Mouse (Mus musculus): ENCODE measurements around the gene Cldn20. TPM values are rescaled to one million over a fixed set of nuclear protein-coding genes. Genes with fewer than 3 reads are reported as not detected.

Gene Cldn20
- total and polyA plus RNA-seq, 3 experiments = not detected

GRCm38 (mm10) chr17:3531641-3532040 is 713 bp upstream of the Cldn20 start:
- no peaks in the 10 kb centered on the region for H3K4me1 ChIP-seq (ENCODE audit: insufficient read depth, low read depth, low read length)
- ATAC-seq (ENCODE audit: extremely low read depth, insufficient number of reproducible peaks, low FRiP score, poor library complexity, severe bottlenecking) (no peak), DNase-seq (ENCODE audit: low spot score) (no peak)
- H3K9me3 ChIP-seq (replicated peaks) = no peaks in the 10 kb centered on the region
- H3K4me3 ChIP-seq (ENCODE audit: low read depth, low read length) = no peak overlapping the region
- H3K36me3 ChIP-seq (replicated peaks) = peaks cover 47% of the 10 kb centered on the region
- no peaks in the 10 kb centered on the region for H3K27me3 ChIP-seq (ENCODE audit: insufficient read depth, low read length)
- TF ChIP-seq TAL1 (conservative IDR thresholded peaks at IDR 0.05; ENCODE audit: low read depth, low read length) (no peak), GATA2 (IDR thresholded peaks at IDR 0.05; ENCODE audit: borderline replicate concordance, low read depth, low read length) (no peak), POLR2AphosphoS5 (IDR thresholded peaks at IDR 0.05; ENCODE audit: insufficient replicate concordance, low read depth, low read length) (no peak), GATA1 (IDR thresholded peaks at IDR 0.05; ENCODE audit: borderline replicate concordance, low read length) (no peak), CTCF (IDR thresholded peaks at IDR 0.05; ENCODE audit: low read depth, low read length) (no peak)

- H3K4me1 ChIP-seq (ENCODE audit: insufficient read depth, low read depth, low read length) = no peaks in the 10 kb centered on the region
- ATAC-seq (ENCODE audit: extremely low read depth, insufficient number of reproducible peaks, low FRiP score, poor library complexity, severe bottlenecking) = no peak
Observed at GRCm38 (mm10) chr17:3533425-3533824, 1.1 kb downstream of the Cldn20 start.

GRCm38 (mm10) chr17:3540304-3540703 is 8.0 kb downstream of the Cldn20 start:
- ATAC-seq (ENCODE audit: extremely low read depth, insufficient number of reproducible peaks, low FRiP score, poor library complexity, severe bottlenecking) (no peak), DNase-seq (ENCODE audit: low spot score) (no peak)
- Histone ChIP-seq H3K4me1 (ENCODE audit: insufficient read depth, low read depth, low read length) (no peaks in the 10 kb centered on the region), H3K27me3 (ENCODE audit: insufficient read depth, low read length) (no peaks in the 10 kb centered on the region), H3K4me3 (ENCODE audit: low read depth, low read length) (no peak overlapping the region), H3K36me3 (replicated peaks) (peaks cover 55% of the 10 kb centered on the region), H3K9me3 (replicated peaks) (no peaks in the 10 kb centered on the region)
- TF ChIP-seq GATA1 (IDR thresholded peaks at IDR 0.05; ENCODE audit: borderline replicate concordance, low read length) (no peak), CTCF (IDR thresholded peaks at IDR 0.05; ENCODE audit: low read depth, low read length) (no peak), POLR2AphosphoS5 (IDR thresholded peaks at IDR 0.05; ENCODE audit: insufficient replicate concordance, low read depth, low read length) (no peak)

More at GRCm38 (mm10) chr17:3533425-3533824, 1.1 kb downstream of the Cldn20 start:
- Histone ChIP-seq H3K36me3 (replicated peaks) (peaks cover 52% of the 10 kb centered on the region), H3K4me3 (ENCODE audit: low read depth, low read length) (no peak overlapping the region), H3K9me3 (replicated peaks) (no peaks in the 10 kb centered on the region), H3K27me3 (ENCODE audit: insufficient read depth, low read length) (no peaks in the 10 kb centered on the region)
- DNase-seq (ENCODE audit: low spot score) = peak; percentile 14
- TF ChIP-seq CTCF (IDR thresholded peaks at IDR 0.05; ENCODE audit: low read depth, low read length) (no peak), TAL1 (conservative IDR thresholded peaks at IDR 0.05; ENCODE audit: low read depth, low read length) (no peak), POLR2AphosphoS5 (IDR thresholded peaks at IDR 0.05; ENCODE audit: insufficient replicate concordance, low read depth, low read length) (no peak), GATA2 (IDR thresholded peaks at IDR 0.05; ENCODE audit: borderline replicate concordance, low read depth, low read length) (no peak), GATA1 (IDR thresholded peaks at IDR 0.05; ENCODE audit: borderline replicate concordance, low read length) (no peak)

- DNase-seq (ENCODE audit: low spot score) (no peak), ATAC-seq (ENCODE audit: extremely low read depth, insufficient number of reproducible peaks, low FRiP score, poor library complexity, severe bottlenecking) (no peak)
- H3K36me3 ChIP-seq (replicated peaks) = peaks cover 56% of the 10 kb centered on the region
- H3K4me1 ChIP-seq (ENCODE audit: insufficient read depth, low read depth, low read length) = no peaks in the 10 kb centered on the region
- no peaks in the 10 kb centered on the region for H3K9me3 ChIP-seq (replicated peaks)
- TF ChIP-seq GATA1 (IDR thresholded peaks at IDR 0.05; ENCODE audit: borderline replicate concordance, low read length) (no peak), GATA2 (IDR thresholded peaks at IDR 0.05; ENCODE audit: borderline replicate concordance, low read depth, low read length) (no peak), POLR2AphosphoS5 (IDR thresholded peaks at IDR 0.05; ENCODE audit: insufficient replicate concordance, low read depth, low read length) (no peak), CTCF (IDR thresholded peaks at IDR 0.05; ENCODE audit: low read depth, low read length) (no peak), TAL1 (conservative IDR thresholded peaks at IDR 0.05; ENCODE audit: low read depth, low read length) (no peak)
- no peaks in the 10 kb centered on the region for H3K27me3 ChIP-seq (ENCODE audit: insufficient read depth, low read length)
- no peak overlapping the region for H3K4me3 ChIP-seq (ENCODE audit: low read depth, low read length)
Observed at GRCm38 (mm10) chr17:3541033-3541432, 8.7 kb downstream of the Cldn20 start.

GRCm38 (mm10) chr17:3547725-3548124 is 15.4 kb downstream of the Cldn20 start:
- peaks cover 56% of the 10 kb centered on the region for H3K36me3 ChIP-seq (replicated peaks)
- ATAC-seq (ENCODE audit: extremely low read depth, insufficient number of reproducible peaks, low FRiP score, poor library complexity, severe bottlenecking) = no peak
- H3K4me1 ChIP-seq (ENCODE audit: insufficient read depth, low read depth, low read length) = no peaks in the 10 kb centered on the region
- no peaks in the 10 kb centered on the region for H3K27me3 ChIP-seq (ENCODE audit: insufficient read depth, low read length)
- no peaks in the 10 kb centered on the region for H3K9me3 ChIP-seq (replicated peaks)
- TF ChIP-seq TAL1 (conservative IDR thresholded peaks at IDR 0.05; ENCODE audit: low read depth, low read length) (no peak), CTCF (IDR thresholded peaks at IDR 0.05; ENCODE audit: low read depth, low read length) (no peak), POLR2AphosphoS5 (IDR thresholded peaks at IDR 0.05; ENCODE audit: insufficient replicate concordance, low read depth, low read length) (no peak), GATA2 (IDR thresholded peaks at IDR 0.05; ENCODE audit: borderline replicate concordance, low read depth, low read length) (no peak), GATA1 (IDR thresholded peaks at IDR 0.05; ENCODE audit: borderline replicate concordance, low read length) (no peak)
- no peak for DNase-seq (ENCODE audit: low spot score)
- H3K4me3 ChIP-seq (ENCODE audit: low read depth, low read length) = no peak overlapping the region

GRCm38 (mm10) chr17:3556251-3556650 is 23.9 kb downstream of the Cldn20 start:
- no peak overlapping the region; the same call in 1 of the 2 replicates for H3K4me3 ChIP-seq (ENCODE audit: low read depth, low read length)
- TF ChIP-seq TAL1 (conservative IDR thresholded peaks at IDR 0.05; ENCODE audit: low read depth, low read length) = no peak
- TF ChIP-seq GATA1 (IDR thresholded peaks at IDR 0.05; ENCODE audit: borderline replicate concordance, low read length) = no peak
- no peak for TF ChIP-seq POLR2AphosphoS5 (IDR thresholded peaks at IDR 0.05; ENCODE audit: insufficient replicate concordance, low read depth, low read length)
- TF ChIP-seq GATA2 (IDR thresholded peaks at IDR 0.05; ENCODE audit: borderline replicate concordance, low read depth, low read length) = no peak
- TF ChIP-seq CTCF (IDR thresholded peaks at IDR 0.05; ENCODE audit: low read depth, low read length) = no peak
- no peaks in the 10 kb centered on the region for H3K9me3 ChIP-seq (replicated peaks)
- DNase-seq (ENCODE audit: low spot score) = no peak
- H3K4me1 ChIP-seq (ENCODE audit: insufficient read depth, low read depth, low read length) = peaks cover 22% of the 10 kb centered on the region
- no peak for ATAC-seq (ENCODE audit: extremely low read depth, insufficient number of reproducible peaks, low FRiP score, poor library complexity, severe bottlenecking)
- no peaks in the 10 kb centered on the region for H3K27me3 ChIP-seq (ENCODE audit: insufficient read depth, low read length)
- peaks cover 29% of the 10 kb centered on the region for H3K36me3 ChIP-seq (replicated peaks)

All from G1E (cell line).